Mouse (Mus musculus) T-cell, adult 2 months (primary cell): Measurements from ENCODE around the gene Mtg1.
A peak's percentile ranks its signal among the peaks of the same experiment; 100 is the strongest.

Source experiments
- DNase-seq: peaks from one replicate; pipeline ENCODE4 v3.0.0; 2022; ENCODE audit warnings: low spot score

Gene Mtg1

GRCm38 (mm10) chr7:140137135-140138020 is at the start of gene Mtg1:
Mtg1 (plus strand) TSS chr7:140137564.
- peak; percentile 94 for DNase-seq

GRCm38 (mm10) chr7:140090601-140091000 is 46.8 kb upstream of the Mtg1 start:
- no peak for DNase-seq

- DNase-seq: no peak
Measured at GRCm38 (mm10) chr7:140092924-140093528, 44.3 kb upstream of the Mtg1 start, which contains the start of gene Prap1. Prap1 (plus strand) TSS chr7:140093395.

- DNase-seq: no peak
Measured at GRCm38 (mm10) chr7:140094954-140095353, 42.4 kb upstream of the Mtg1 start.

- DNase-seq: no peak
Measured at GRCm38 (mm10) chr7:140095556-140095955, 41.8 kb upstream of the Mtg1 start.

- DNase-seq: no peak
Measured at GRCm38 (mm10) chr7:140096055-140096454, 41.3 kb upstream of the Mtg1 start.

- no peak for DNase-seq
Measured at GRCm38 (mm10) chr7:140098466-140098865, 38.9 kb upstream of the Mtg1 start.

GRCm38 (mm10) chr7:140101498-140101897 is 35.9 kb upstream of the Mtg1 start:
- DNase-seq: no peak

GRCm38 (mm10) chr7:140101993-140102860 is 35.1 kb upstream of the Mtg1 start, which contains the start of gene Fuom:
Fuom (minus strand) TSS chr7:140102441.
- DNase-seq: peak; percentile 85

- no peak for DNase-seq
Measured at GRCm38 (mm10) chr7:140104009-140104408, 33.4 kb upstream of the Mtg1 start.

GRCm38 (mm10) chr7:140111943-140112342 is 25.4 kb upstream of the Mtg1 start:
- no peak for DNase-seq

GRCm38 (mm10) chr7:140115583-140116328 is 21.6 kb upstream of the Mtg1 start, which contains the start of gene Paox:
Paox (plus strand) TSS chr7:140115799.
- no peak for DNase-seq

GRCm38 (mm10) chr7:140116329-140117054 is 20.9 kb upstream of the Mtg1 start, which contains the start of gene Echs1:
Echs1 (minus strand) TSS chr7:140116476.
- peak; percentile 88 for DNase-seq

- no peak for DNase-seq
Measured at GRCm38 (mm10) chr7:140120484-140120883, 16.9 kb upstream of the Mtg1 start.

- DNase-seq: no peak
Measured at GRCm38 (mm10) chr7:140121338-140121910, 15.9 kb upstream of the Mtg1 start.

GRCm38 (mm10) chr7:140122765-140123164 is 14.6 kb upstream of the Mtg1 start:
- DNase-seq: no peak

GRCm38 (mm10) chr7:140124382-140124781 is 13.0 kb upstream of the Mtg1 start:
- DNase-seq: no peak

GRCm38 (mm10) chr7:140125278-140126021 is 11.9 kb upstream of the Mtg1 start:
- DNase-seq: peak; percentile 83

GRCm38 (mm10) chr7:140126022-140126350 is 11.4 kb upstream of the Mtg1 start:
- DNase-seq: no peak

- no peak for DNase-seq
Measured at GRCm38 (mm10) chr7:140126934-140127333, 10.4 kb upstream of the Mtg1 start.
